Mouse (Mus musculus): ENCODE measurements around the gene Slc19a2.
A peak's percentile ranks its signal among the peaks of the same experiment; 100 is the strongest.

Gene Slc19a2

DNA sequence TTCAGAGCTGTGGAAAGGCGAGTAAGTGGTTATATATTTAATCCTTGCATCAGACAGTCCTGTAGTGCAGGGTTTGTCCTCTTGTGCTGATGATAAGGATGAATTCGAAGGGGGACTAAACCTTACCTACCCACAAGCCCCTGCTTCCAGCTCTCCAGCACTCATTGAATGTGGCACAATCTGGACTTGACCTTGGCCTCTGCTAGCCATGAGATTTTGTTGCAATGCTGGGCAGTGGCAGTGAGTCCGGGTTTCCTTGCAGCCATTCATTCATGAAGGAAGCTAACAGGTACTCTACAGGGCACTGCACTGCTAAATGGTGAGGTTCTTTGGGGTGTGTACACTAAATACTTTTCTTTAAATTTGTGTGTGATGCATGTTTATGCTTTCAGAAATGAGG is 6.0 kb downstream of the Slc19a2 start:
- DNase-seq, result no peak

GRCm38 (mm10) chr1:164260171-164261028 is 11.6 kb downstream of the Slc19a2 start:
- DNase-seq, result peak; percentile 12 to 20

- DNase-seq, result no peak
Measured at GRCm38 (mm10) chr1:164261553-164261952, 12.7 kb downstream of the Slc19a2 start.

DNA sequence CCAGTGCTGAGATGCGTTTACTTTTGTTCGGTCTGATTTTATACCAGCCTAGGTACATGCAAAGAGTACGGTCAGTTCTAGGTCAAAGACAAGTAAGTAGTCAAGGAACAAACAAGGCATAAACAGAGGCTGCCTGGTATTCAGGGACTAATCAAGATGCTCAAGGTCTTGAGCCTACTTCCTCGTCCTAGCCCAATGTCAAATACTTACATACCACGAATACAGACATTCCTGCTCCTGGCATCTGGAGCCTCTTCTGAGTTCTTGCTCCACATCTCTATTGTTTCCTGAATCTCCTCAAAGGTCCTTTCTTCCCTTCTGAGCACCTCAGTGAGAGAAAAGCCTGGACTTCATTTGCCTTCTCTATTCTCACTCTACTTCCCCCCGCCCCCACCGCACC is 22.1 kb downstream of the Slc19a2 start:
- no peak for DNase-seq

DNA sequence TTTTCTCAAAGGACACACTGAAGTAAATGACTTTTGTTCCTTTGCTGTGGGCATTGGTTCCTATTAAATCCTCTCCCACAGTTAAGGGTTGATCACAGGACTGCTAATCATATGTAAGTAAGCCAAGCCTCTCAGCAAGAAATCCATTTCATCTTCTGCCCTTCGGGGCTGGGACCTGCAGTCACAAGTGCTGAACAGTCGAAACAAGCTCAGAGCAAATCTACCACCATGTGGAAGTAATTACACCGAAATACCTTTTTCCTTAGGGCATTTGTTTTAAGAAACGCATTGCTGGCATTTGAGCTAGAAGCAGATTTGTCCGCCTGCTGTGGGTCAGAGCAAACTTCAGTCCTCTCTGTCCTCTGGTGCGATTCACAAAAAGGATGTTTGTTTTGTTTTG is 24.8 kb downstream of the Slc19a2 start:
- no peak for DNase-seq

DNA sequence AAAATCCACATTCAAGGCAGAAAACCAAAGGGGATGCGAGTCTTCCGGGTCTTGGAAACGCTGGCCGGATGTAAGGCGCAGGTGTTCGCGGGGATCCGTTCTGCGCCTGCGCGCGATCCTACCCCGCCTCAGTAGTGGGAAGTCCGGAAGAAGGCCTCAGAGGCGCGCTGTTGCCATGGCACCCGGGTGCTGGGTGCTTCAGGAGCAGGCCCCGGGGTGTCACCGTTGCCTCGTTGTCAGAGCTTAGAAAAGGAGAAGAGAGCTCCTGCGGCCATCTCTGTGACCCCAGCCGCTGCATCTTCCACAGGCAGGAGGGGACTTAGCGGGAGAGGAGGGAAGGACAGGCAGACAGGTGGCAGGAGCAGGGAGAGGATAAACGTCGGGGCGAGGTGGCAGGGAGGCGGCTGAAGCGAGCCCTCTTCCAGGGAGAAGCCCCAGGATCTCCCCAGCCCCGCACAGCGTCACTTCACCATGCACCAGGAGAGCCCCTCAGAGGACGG is 26.7 kb downstream of the Slc19a2 start, which contains the start of gene Ccdc181:
TSS of gene Ccdc181 (plus strand) at position 131 of the 500 bp plus-strand sequence.
- DNase-seq, result peak; percentile 92 to 95

DNA sequence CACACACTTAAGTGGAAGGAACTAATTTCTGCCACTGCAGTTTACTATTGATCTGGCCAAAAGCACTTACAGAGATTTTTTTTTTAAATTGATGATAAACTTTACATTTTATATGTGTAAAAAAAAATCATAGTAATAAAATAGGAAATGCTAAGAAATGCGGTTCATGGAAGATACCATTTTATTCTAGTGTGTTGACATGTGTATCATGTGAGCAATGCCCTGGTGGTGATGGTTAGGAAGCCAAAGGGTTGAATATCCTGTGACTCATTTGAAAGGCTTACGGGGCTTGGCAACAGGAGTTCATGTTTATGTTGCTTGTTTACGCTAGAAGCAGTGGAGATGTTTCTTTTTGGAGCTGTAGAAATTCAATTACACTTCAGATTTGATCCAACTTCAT is 27.7 kb downstream of the Slc19a2 start:
- DNase-seq, result no peak

DNA sequence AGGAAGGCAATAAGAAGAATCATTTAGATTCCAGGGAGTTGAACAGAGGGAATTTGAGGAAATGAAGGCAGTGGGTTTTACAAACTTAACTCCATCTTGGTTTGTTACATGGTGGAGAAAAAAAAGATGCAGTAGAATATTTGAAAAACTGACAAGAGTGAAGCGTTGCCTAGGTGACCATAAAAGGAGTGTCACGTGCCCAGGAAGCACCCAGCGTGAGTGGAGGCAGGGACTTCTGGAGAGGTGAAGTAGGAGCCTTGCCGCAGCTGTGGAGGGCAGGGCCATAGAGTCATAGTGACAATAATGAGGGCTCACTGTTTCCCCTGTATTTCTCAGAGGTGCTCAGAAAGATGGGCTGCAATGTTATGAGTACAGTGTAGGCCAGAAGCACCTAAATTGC is 30.5 kb downstream of the Slc19a2 start:
- no peak for DNase-seq

DNA sequence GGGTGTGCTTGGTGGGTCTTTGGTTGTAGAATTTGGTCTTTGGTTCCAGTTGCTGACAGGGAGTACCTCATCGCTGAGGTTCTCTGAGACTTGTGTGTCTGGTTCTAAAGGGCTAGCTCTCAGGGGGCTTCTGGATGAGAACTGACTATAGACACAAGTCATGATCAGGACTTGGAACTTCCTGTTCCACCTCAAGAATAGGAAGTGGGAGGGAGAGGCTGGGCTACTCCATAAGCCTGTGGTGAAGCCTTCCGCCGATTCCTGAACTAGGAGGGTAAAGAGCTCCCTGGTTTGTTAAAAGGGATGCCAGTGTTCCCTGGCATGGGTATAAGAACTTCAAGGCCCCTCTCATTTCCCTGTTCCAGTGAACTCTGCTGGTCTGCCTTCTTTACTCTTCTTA is 35.2 kb downstream of the Slc19a2 start:
- DNase-seq, result no peak

DNA sequence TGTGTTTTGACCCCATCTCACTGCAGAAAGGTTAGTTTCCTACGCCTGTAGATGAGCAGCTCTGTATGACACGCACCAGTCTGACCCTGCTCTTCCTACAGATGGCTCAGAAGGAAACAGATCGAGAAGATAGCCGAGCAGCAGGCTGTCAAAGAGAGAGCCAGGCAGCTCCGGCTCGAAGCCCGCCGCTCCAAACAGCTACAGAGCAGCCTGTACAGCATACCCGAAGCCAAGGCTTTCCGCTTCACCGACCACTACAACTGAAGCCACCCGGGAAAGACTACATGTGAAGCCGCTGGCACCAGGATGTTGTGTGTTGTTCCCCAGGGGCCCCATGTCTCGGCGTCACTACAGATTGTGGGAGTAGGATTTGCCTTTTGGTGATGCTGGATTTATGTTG is 38.6 kb downstream of the Slc19a2 start:
- DNase-seq, result peak; percentile 43 to 58

GRCm38 (mm10) chr1:164292040-164292439 is 43.2 kb downstream of the Slc19a2 start:
- DNase-seq, result no peak

- DNase-seq, result no peak
Measured at GRCm38 (mm10) chr1:164294071-164294470, 45.2 kb downstream of the Slc19a2 start.

GRCm38 (mm10) chr1:164296473-164296872 is 47.6 kb downstream of the Slc19a2 start:
- no peak for DNase-seq

GRCm38 (mm10) chr1:164301949-164302348 is 53.1 kb downstream of the Slc19a2 start:
- no peak for DNase-seq

DNA sequence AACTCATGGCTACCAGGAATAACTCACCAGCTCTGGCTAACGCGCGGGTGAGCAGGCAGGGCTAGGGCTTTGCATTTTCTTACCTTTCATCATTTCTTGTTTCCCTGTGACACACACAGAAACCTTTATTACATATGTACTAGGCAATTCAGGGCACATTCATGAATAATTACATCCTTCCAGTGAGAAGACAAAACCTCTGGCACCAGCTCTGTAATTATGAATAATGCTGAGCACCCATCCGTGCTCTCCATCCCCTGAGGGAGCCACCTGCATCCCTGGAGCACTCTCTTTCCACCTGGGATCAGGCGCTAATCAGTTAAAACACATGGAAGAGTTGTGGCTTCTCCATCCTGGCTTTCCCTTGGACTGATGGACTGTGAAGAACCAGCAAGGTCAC is 55.0 kb downstream of the Slc19a2 start, which contains the start of gene Nme7:
TSS of gene Nme7 (plus strand) at position 301 of the 400 bp plus-strand sequence.
- no peak for DNase-seq

DNA sequence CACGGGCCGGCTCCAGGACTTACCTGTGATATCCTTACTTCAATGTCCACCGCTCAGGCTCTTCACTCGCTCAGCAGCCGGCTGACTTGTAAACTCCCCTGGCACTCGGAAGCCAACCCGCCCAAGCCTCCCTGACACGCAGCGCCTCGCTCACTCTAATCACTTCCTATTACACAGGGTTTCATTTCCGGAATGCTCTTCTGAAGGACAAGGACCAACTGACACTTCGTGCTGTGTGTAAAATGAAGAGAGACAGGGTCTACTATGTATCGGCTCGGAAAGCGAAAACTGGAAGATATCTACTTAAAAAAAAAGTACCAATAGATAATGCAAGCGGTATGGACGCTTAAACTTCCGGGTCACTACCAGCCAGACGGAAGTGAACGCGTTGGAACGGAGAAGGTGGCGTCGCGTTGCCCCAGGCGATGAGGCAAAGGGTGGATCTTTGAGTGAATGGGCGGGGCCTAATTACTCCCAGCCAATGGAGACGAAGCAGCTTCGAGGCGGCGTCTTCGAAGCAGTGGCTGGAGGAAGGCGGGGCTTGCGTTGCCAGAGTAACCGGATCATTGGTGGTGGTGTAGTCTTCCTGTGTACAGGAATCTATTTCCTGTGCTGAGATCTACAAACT is 58.4 kb downstream of the Slc19a2 start, which contains the start of gene Blzf1:
TSS of gene Blzf1 (minus strand) at position 366 of the 628 bp plus-strand sequence.
- peak; percentile 99 to 100 for DNase-seq

DNA sequence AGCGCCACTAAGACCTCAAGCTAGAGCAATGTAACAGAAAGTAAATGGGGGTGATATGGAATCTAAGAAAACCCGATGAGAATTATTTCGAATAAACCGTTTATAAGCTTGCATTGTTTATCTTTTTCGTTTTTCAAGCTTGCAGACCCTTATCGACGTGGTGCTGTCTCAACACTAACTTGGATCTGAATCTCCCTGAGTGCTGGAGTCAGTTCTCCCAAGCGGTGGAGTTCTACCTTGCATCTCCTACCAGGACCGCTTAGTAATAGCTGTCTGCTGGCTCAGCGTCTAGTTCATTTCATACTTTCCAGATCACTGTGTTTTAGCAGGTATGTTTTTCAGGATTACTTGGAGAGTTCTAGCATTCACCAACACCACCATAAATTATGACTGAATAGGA is 59.1 kb downstream of the Slc19a2 start:
- DNase-seq, result no peak

- no peak for DNase-seq
Measured at GRCm38 (mm10) chr1:164314085-164314484, 65.2 kb downstream of the Slc19a2 start.
